Mouse (Mus musculus) mouse embryonic stem cell (cell line): ENCODE data around the gene Vmn1r34.
"Not testable (repeated sequence)": the region's sequence is repeated elsewhere in the genome, so short reads cannot be mapped to it uniquely, and the experiment has no call there.

Experiments used
- in situ Hi-C, 2 experiments: fragments of 300-500 bp; cut with MboI; formaldehyde crosslinking; loops; 1 replicate in 1 of 2; 3 replicates in 1 of 2; pipeline ENCODE4 v1.14.3; 2019 to 2020; ENCODE audit warnings: low sequenced_read_pairs in 2 of 2, low pct_unique_long_range_greater_than_20kb in 1 of 2, mixed read lengths in 1 of 2; ENCODE audit not compliant: unreplicated experiment in 1 of 2

Gene Vmn1r34

DNA sequence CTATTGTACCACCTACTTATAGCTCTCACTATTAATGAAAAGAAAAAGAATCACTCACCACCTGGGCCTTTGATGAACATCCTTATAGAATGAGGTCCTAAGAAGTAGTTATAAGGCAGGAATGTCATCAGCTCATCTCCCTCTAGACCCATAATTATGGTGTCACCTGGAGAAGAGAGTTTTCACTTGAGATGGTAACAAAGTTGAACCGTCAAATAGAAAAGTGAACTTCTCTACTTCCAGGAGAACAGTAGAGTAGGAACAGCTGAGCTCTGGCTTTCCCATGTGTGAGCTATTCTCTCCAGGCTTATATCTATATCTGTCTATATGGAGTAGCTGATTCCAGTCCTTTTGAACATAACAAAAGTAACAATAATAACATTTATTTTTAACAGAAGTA lies at the start of gene Vmn1r34:
Gene Vmn1r34 (minus strand): TSS at position 101 of the 400 bp plus-strand sequence.
- in situ Hi-C loops = no loop called here

DNA sequence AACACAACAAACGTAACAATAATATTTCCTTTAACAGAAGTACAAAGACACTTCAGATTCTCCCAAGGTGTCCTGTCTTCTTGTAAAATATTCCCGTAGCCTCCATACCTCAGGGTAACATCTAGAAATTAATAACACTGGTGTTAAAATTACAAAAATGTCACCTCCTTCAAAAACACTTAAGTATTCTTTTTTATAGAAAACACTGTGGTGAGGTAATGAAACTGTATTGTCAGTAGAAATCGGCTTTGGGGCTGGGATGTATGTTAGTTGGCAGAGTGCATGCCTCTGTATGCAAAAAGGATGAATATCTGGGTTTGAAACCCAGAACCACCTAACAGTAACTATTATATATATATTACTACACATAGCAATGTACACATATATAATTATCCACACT lies 42.1 kb upstream of the Vmn1r34 start, which contains the start of gene Vmn1r35:
Gene Vmn1r35 (minus strand): TSS at position 101 of the 400 bp plus-strand sequence.
- in situ Hi-C loops = no loop called here

DNA sequence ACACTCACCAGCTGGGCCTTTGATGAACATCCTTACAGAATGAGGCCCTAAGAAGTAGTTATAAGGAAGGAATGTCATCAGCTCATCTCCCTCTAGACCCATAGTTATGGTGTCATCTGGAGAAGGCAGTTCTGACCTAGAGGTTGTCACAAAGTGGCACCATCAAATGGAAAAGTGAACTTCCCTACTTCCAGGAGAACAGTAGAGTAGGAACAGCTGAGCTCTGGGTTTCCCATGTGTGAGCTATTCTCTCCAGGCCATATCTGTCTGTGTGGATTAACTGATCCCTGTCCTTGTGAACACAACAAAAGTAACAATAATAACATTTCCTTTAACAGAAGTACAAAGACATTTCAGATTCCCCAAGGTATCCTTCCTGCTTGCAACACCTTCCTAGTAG lies 25.5 kb downstream of the Vmn1r34 start, which contains the start of gene Vmn1r33:
Gene Vmn1r33 (minus strand): TSS at position 101 of the 400 bp plus-strand sequence.
- in situ Hi-C loops = not testable (repeated sequence)

DNA sequence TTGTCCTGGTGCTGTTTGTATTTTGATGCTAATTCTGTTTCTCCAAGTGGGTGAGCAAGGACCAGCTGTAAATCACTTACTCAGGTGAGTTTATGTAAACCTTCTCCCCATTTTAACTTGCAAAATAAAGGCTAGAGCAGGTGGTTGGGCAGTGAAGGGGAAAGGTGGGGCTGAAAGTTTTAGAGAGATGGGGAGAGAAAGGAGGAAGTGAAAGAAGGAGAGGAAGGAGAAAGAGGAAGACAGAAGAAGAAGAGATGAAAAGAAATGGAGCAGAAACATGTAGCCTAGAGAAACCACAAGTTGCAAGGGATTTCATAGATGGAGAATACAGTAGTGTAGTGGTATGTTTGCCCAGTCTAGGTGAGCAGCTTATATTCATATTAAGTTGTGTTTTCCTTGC lies 47.9 kb downstream of the Vmn1r34 start:
- in situ Hi-C loops = no loop called here
